Mouse (Mus musculus): ENCODE results near the gene Gm5414. TPM values are rescaled to one million over a fixed set of nuclear protein-coding genes. Genes with fewer than 3 reads are reported as not detected.

Gene Gm5414
- not detected for total RNA-seq (2021)

DNA sequence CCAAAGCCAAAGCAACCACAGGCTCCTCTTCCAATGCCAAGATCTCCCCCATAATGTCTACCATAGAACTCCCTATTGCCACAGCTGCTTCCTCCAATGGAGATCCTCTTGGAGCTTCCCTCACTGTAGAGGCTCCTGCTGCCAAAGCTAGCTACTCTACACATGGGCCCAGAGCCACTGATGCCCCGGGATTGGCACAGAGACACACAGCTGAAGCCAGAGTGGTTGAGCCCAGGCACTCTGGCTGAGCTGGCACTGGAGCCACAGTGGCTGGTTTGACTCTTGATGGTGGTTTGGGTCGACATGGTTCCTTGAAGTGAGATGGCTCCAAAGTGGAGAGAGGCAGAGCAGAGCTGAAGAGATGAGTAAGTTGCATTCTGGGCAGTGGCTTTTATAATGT lies at the start of gene Gm5414:
Gm5414 (minus strand) TSS at position 305 of the 400 bp plus-strand sequence.
- intact Hi-C loops (cut with DNase I) = no loop called here
- no peak for DNase-seq (ENCODE audit: extremely low spot score in 1 of 2, low spot score in 2 of 2)

DNA sequence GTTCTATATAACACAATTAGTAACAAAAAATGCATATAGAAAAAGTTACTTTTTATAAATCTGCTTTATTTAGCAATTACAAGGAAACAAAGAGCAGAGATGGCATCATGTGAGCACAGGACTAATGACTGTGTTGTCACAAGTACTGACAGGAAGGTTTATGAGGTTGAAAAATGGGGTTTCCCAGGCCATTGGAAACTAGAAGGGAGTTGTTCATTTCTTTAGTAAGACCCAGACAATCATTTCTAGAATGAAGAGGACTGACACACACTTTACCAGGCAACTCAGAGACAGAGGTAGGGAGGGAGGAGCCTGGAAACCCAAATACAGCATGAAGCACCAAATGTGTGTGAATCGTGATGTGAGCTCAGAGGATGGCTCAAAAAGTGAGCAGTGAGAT lies 48.0 kb upstream of the Gm5414 start:
- no peak for DNase-seq (ENCODE audit: extremely low spot score in 1 of 2, low spot score in 2 of 2)
- intact Hi-C loops (cut with DNase I) = no loop called here

DNA sequence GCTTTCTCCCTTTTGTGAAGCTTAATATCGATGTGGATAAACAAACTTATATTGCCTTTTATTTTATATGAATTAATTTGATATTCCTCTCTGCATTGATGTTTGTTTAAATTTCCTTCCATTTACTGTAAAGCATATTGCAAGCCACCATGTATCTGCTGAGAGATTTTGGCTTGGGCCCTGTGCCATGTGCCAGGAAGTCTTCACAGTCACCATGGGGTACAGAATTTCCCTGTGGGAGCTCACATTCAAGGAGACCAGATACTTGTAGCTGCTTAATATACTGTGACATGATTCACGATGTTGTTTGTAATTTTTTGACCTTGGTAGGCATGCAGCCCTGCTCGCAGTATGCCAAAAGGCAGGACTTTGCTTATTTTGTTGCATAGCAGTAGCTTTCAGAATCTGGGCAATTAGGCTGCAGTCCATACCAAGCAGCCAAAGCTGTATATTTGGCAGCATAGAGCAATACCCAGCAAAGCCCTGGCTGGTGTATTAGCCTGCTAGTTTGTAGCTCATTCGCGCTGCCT lies 24.8 kb upstream of the Gm5414 start:
- intact Hi-C loops (cut with DNase I) = no loop called here
- DNase-seq (ENCODE audit: extremely low spot score in 1 of 2, low spot score in 2 of 2) = no peak

DNA sequence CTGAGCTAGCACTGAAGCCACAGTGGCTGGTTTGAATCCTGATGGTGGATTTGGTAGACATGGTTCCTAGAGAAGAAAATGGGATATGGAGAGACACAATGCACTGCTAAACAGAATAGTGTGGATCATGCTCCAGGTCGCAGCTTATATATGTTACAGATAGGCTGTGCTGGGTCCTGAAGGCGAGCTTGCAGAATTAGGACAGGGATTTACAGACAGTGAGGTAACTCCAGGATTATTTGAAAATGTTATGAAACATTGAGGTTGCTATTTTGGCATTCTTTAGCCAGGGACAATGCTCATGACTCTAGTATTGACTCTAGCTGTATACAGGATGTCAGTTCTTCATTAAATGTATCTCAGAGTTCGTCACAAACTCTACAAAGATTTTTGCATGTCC lies 19.3 kb upstream of the Gm5414 start, which contains the start of gene Gm5478:
Gm5478 (minus strand) TSS at position 101 of the 400 bp plus-strand sequence.
- intact Hi-C loops (cut with DNase I) = no loop called here
- no peak for DNase-seq (ENCODE audit: extremely low spot score in 1 of 2, low spot score in 2 of 2)

DNA sequence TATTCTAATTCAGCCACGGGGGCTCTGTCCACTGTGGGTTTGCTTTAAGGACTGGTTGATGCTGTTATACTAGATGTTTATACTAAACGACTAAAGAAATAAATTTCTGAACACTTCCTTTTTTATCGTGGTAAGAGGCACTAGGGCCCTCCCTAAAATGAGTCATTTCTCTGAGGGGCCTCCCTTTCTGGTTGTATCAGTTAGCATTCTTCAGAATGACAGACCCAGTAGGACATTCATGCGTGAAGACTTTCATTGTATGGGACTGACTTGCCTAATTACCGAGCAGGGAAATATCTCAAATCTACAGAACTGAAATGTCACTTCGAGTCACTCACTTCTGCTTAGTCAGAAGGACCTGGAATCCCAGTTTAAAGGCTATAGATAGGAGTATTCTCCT lies 28.9 kb downstream of the Gm5414 start:
- intact Hi-C loops (cut with DNase I) = no loop called here
- DNase-seq (ENCODE audit: extremely low spot score in 1 of 2, low spot score in 2 of 2) = no peak

DNA sequence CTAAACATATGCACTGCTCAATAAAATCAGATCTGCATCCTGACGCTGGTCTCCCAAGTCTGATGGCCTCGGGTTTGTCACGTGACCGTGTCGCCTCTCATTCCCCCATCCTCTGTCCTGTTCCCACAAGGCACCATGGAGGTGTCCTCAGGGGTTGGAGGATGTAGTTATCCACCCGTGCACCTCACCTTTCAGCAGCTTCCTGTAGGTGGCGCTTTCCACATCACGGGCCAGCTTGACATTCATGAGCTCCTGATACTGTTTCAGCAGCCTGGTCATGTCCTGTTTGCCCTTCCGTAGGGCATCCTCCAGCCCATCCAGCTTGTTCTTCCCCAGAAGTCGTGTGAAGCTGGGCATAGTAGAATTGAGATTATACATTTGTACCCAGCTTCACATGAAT lies 39.8 kb downstream of the Gm5414 start:
- DNase-seq (ENCODE audit: extremely low spot score in 1 of 2, low spot score in 2 of 2) = no peak
- intact Hi-C loops (cut with DNase I) = no loop called here

DNA sequence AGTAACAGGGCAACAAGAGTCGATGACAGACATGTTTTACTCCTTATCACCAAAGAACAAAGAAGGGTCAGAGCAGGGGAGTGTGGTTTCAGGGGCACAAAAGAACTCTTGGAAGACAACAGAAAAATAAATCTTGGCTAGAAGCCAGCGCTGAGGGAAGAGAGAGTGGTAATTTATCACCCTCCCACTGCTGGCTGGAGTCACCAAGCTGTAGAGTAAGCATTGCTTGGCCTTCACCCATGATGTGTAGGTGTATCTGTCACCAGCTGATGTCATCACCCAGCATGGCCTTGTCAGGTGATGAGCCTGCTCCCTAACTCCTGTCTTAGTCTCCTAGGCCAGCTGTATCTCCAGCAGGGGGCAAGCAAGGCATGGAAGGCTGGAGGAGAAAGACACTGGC lies 43.5 kb downstream of the Gm5414 start:
- intact Hi-C loops (cut with DNase I) = no loop called here

DNA sequence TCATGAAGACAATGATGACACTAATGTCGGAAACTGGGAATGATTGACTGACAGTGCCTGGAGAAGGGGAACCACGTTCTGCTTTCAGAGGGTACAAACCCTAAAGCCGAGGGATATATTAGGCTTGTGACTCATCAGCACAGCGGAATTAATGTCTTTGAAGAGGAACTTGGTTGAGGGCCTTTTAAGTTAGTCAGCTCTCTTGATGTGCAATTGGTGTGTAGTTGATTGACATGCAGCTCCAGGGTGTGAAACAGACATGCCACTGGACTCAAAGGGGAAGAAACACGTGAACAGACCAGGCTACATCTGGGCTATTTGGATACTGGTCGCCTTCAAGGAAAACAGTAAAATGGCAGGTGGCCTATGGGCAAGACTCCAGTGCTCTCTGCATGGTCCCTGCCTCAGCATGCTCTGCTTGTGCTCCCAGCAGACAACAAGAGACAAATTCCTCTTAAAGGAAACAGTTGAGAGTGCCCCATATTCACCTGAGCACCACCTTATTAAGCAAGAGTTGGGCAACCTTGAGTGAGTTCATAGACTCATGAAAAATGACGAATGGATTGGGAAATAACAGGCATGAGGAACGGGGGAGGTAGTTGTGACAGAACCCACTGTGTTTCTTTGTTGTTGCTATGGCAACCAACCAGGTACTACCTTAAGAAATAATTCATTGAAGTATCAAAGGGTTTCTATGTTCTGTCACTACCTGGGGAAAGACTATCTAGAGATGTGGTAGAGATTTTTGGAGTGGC lies 44.6 kb downstream of the Gm5414 start:
- intact Hi-C loops (cut with DNase I) = no loop called here

More for the DNA sequence above, 43.5 kb downstream of the Gm5414 start:
- no peak for DNase-seq (ENCODE audit: extremely low spot score in 1 of 2, low spot score in 2 of 2)

DNA sequence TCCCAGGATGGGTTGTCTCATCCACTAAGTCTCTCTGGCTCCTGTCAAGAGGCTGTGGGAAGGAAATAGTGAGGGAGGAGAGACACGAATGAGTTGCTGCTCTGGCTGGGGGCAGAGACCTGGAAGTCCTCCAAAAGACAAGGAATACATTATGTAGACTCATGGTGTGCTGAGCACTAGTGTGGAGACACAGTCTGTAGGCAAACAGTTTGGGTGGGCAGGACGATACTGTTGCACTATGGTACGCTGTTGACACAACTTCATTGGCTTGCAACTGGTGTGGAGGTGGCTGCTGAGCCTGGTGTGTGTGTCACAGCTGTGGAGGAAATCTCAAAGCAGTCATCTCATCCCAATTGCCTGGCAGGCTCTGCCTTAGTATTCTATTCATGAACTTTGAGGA lies 46.3 kb downstream of the Gm5414 start:
- DNase-seq (ENCODE audit: extremely low spot score in 1 of 2, low spot score in 2 of 2) = no peak

More for the DNA sequence above, 44.6 kb downstream of the Gm5414 start:
- DNase-seq (ENCODE audit: extremely low spot score in 1 of 2, low spot score in 2 of 2) = no peak

DNA sequence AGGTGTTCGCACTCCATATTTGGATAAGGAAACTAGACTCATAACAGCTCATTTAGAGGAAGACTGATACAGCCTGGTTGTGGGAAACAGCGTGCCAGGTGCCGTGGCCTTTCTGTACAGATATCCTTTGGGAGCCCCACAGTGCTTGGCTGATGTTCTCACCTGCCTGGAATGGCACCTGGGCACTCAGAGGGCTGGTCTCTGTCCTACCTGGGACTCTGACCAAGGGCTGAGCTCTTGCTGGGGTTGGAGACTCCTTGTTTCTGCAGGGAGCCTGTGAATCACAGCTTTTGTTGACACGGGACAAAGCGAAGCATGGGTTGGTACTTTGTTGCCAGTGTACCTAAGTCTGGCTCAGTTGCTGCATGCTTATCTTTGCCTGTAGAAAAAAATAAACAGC lies 52.5 kb downstream of the Gm5414 start:
- intact Hi-C loops (cut with DNase I) = no loop called here
- DNase-seq (ENCODE audit: extremely low spot score in 1 of 2, low spot score in 2 of 2) = no peak

More for the DNA sequence above, 46.3 kb downstream of the Gm5414 start:
- intact Hi-C loops (cut with DNase I) = no loop called here

Small RNA genes lying within 50 kb of the gene (microRNA-seq; reads per million reads assigned to microRNA genes)
- gene Gm44383 (not detected), gene Gm44479 (not detected)

Other genes with a start within 250 kb of the Gm5414 start
- gene Krt7, start 217.1 kb downstream of the Gm5414 start, total RNA-seq (2021) = not detected
- under 1 TPM; 0.30 to 0.34 TPM for gene Krt87, start 189.4 kb downstream of the Gm5414 start, total RNA-seq (2021)
- not detected for gene Krt88, start 180.4 kb downstream of the Gm5414 start, total RNA-seq (2021)
- gene Krt81, start 164.4 kb downstream of the Gm5414 start, total RNA-seq (2021) = not detected
- not detected for gene Krt86, start 154.7 kb downstream of the Gm5414 start, total RNA-seq (2021)
- not detected for gene Krt83, start 136.7 kb downstream of the Gm5414 start, total RNA-seq (2021)
- not detected for gene Gm49425, start 110.9 kb downstream of the Gm5414 start, total RNA-seq (2021)
- gene Krt84, start 95.4 kb downstream of the Gm5414 start, total RNA-seq (2021) = not detected
- gene Krt82, start 77.5 kb downstream of the Gm5414 start, total RNA-seq (2021) = not detected
- not detected for gene Krt90, start 65.2 kb downstream of the Gm5414 start, total RNA-seq (2021)
- not detected for gene Krt75, start 54.3 kb downstream of the Gm5414 start, total RNA-seq (2021)
- gene Gm5478, start 19.2 kb upstream of the Gm5414 start, total RNA-seq (2021) = not detected
- gene Krt6b, start 52.1 kb upstream of the Gm5414 start, total RNA-seq (2021) = not detected
- not detected for gene Krt6a, start 66.1 kb upstream of the Gm5414 start, total RNA-seq (2021)
- gene Krt5, start 84.7 kb upstream of the Gm5414 start, total RNA-seq (2021) = not detected
- not detected for gene Krt71, start 114.9 kb upstream of the Gm5414 start, total RNA-seq (2021)
- gene Krt72, start 158.3 kb upstream of the Gm5414 start, total RNA-seq (2021) = not detected
- 1 to 10 TPM; 1.0 to 1.6 TPM for gene Krt73, start 174.2 kb upstream of the Gm5414 start, total RNA-seq (2021)
- under 1 TPM; 0.16 to 0.34 TPM for gene Krt2, start 190.0 kb upstream of the Gm5414 start, total RNA-seq (2021)
- 1 to 10 TPM; 4.4 to 4.5 TPM for gene Krt1, start 222.6 kb upstream of the Gm5414 start, total RNA-seq (2021)
- gene Krt77, start 241.5 kb upstream of the Gm5414 start, total RNA-seq (2021) = 10 to 100 TPM; 13.1 to 17.9 TPM

Data from left cerebral cortex, postnatal 10 days (tissue).